Mouse (Mus musculus) erythroid progenitor cell, adult 5-6 weeks (primary cell): Measurements from ENCODE around the gene Cyp2c38. TPM values are rescaled to one million over a fixed set of nuclear protein-coding genes. Genes with fewer than 3 reads are reported as not detected.
"Not testable (repeated sequence)": the region's sequence is repeated elsewhere in the genome, so short reads cannot be mapped to it uniquely, and the experiment has no call there.

Experiments
- ATAC-seq: replicated peaks from 2 replicates; pipeline ENCODE4 v1.8.0; 2016; ENCODE audit warnings: moderate number of reproducible peaks, mild to moderate bottlenecking, moderate TSS enrichment, inconsistent platforms; ENCODE audit not compliant: poor library complexity, low FRiP score, severe bottlenecking
- total RNA-seq, 2 experiments: library from RNA; stranded (forward) in 1 of 2; stranded (reverse) in 1 of 2; fragments of 150-400 nt in 1 of 2; fragments of 186-747, 209-891 nt in 1 of 2; gene quantifications; 2 replicates each; pipeline versions ENCODE4 v1.2.3 to v1.2.4; 2015 to 2017; ENCODE audit warnings: low replicate concordance in 2 of 2

Cyp2c38 gene
- total RNA-seq (2015; ENCODE audit: low replicate concordance) (not detected in 2 replicates), total RNA-seq (2017; ENCODE audit: low replicate concordance) (not detected in 2 replicates)

DNA sequence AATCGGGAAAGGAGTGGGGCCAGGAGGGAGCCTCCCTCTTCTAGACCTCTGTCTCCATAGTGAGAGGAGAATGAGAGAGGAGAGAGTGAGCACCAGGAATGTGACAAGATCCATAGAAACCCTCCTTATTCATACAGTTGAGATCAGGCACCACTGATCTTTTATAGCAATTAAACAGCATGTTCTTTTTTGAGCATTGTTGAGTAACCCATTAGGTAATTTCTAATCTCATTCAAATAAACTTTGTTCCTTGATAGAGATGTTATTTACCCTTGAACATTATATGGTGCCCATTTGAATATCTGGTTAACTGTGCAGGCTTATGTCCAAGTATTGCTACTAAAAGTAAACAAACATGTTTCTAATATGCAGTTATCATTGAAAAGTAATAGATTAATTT is at the start of gene Cyp2c38:
TSS of gene Cyp2c38 (minus strand) at position 135 of the 400 bp plus-strand sequence.
- ATAC-seq, result no peak

- ATAC-seq, result no peak
These were observed 47.7 kb upstream of the Cyp2c38 start, which contains the start of gene Cyp2c39 for GRCm38 (mm10) chr19:39510534-39510933. TSS of gene Cyp2c39 (plus strand) at chr19:39510862.

- no peak for ATAC-seq
These were observed 46.7 kb upstream of the Cyp2c38 start for GRCm38 (mm10) chr19:39509533-39509932.

DNA sequence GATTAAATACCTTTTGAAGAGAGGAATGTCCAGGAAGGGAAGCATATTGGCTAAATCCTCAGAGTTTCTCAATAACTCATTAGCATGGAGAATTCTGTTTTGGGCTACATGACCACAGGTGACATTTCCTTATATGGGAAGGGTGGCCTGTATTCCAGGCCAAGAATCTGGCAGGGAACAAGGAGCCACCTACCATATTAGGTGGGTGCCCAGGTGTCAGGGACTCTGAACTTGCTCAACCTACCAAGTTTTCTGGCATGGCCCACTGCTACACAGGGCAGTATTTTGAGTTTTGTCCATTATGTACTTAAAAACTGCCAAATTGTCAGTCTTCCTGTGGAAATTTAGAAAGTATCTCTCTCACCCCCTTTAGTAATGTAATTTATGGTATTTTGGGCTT is 43.5 kb upstream of the Cyp2c38 start:
- no peak for ATAC-seq

GRCm38 (mm10) chr19:39483961-39484360 is 21.1 kb upstream of the Cyp2c38 start:
- not testable (repeated sequence) for ATAC-seq

- ATAC-seq, result no peak
These were observed 1.0 kb upstream of the Cyp2c38 start for GRCm38 (mm10) chr19:39463923-39464322.

Other genes starting within 250 kb of the Cyp2c38 start
- gene Cyp2c29, start 193.7 kb downstream of the Cyp2c38 start, total RNA-seq (2015; ENCODE audit: low replicate concordance), result not detected in 2 replicates
- not detected in 2 replicates for gene Cyp2c29, start 193.7 kb downstream of the Cyp2c38 start, total RNA-seq (2017; ENCODE audit: low replicate concordance)
- gene Cyp2c39, start 47.8 kb upstream of the Cyp2c38 start, total RNA-seq (2015; ENCODE audit: low replicate concordance), result not detected in 2 replicates
- not detected in 2 replicates for gene Cyp2c39, start 47.8 kb upstream of the Cyp2c38 start, total RNA-seq (2017; ENCODE audit: low replicate concordance)
- gene Cyp2c67, start 186.0 kb upstream of the Cyp2c38 start, total RNA-seq (2015; ENCODE audit: low replicate concordance), result not detected in 2 replicates
- not detected in 2 replicates for gene Cyp2c67, start 186.0 kb upstream of the Cyp2c38 start, total RNA-seq (2017; ENCODE audit: low replicate concordance)